9 mouse cellular contexts compared by ENCODE assay signal in genomic region chr11:117359870-117360269, GRCm38 (mm10).
DNase-seq lines count a peak whose midpoint lies in the region; ATAC-seq and TF ChIP-seq lines count a peak whose summit lies in the region.
"Had no signal": no experiment of that assay in that cellular context is flagged by ENCODE, and none has a peak within 500 bp of the region (broad histone marks: within the 10 kb centered on the region; RNA-seq: fewer than 3 reads in every experiment).

No protein-coding gene starts in this region.

- DNase-seq in adrenal gland, adult (ENCODE audit: inconsistent age in 2 of 2, low spot score in 1 of 2) = peak; percentile 65 to 87
- DNase-seq in adrenal gland, adult 8-10 months = no peak
- peak; percentile 47 for DNase-seq in cerebellum, adult 8-10 months
- peak; percentile 56 to 74 for DNase-seq in gastrocnemius, postnatal 36 days
- peak; percentile 61 to 70 for DNase-seq in layer of hippocampus, postnatal 14 days (ENCODE audit: low spot score in 2 of 2)
- DNase-seq in spleen, postnatal 4 days (ENCODE audit: low spot score in 2 of 2) = peak; percentile 71 to 88

- H3K9me3 ChIP-seq in ES-Bruce4 (replicated peaks; ENCODE audit: control insufficient read depth, insufficient read depth, low read length, poor library complexity, severe bottlenecking) = no peaks in the 10 kb centered on the region

- no peak overlapping the region for H3K27ac ChIP-seq in ES-Bruce4 (ENCODE audit: insufficient read depth, low read length)
- H3K27ac ChIP-seq: limb, embryonic 13.5 days had no signal

- peak; percentile 63 for ATAC-seq in megakaryocyte progenitor cell, adult 5-6 weeks (replicated peaks; ENCODE audit: poor library complexity)

- H3K36me3 ChIP-seq in ES-Bruce4 (ENCODE audit: control insufficient read depth, insufficient read depth, low read length, poor library complexity, severe bottlenecking) = peaks cover 6% of the 10 kb centered on the region; the same call in 1 of the 2 replicates

- TF ChIP-seq POLR2A in ES-Bruce4 (IDR thresholded peaks at IDR 0.05; ENCODE audit: insufficient read depth, low read length) = no peak

- H3K27me3 ChIP-seq in ES-Bruce4 (ENCODE audit: control insufficient read depth, insufficient read depth, low read length, poor library complexity, severe bottlenecking) = no peaks in the 10 kb centered on the region
- H3K27me3 ChIP-seq: limb, embryonic 13.5 days had no signal

- intact Hi-C loops in gastrocnemius, postnatal 36 days (cut with DNase I) = loop anchor here (2.0 to 5.0 kb wide), 3 partner anchors 47 to 288 kb away; no protein-coding TSS in a partner anchor

- no peak overlapping the region for H3K9ac ChIP-seq in ES-Bruce4 (ENCODE audit: low read depth, poor library complexity, severe bottlenecking)
- H3K9ac ChIP-seq: limb, embryonic 13.5 days had no signal

- no peaks in the 10 kb centered on the region for H3K4me1 ChIP-seq in ES-Bruce4 (ENCODE audit: control insufficient read depth, insufficient read depth, low read length)

- H3K4me3 ChIP-seq in ES-Bruce4 (ENCODE audit: low read depth, low read length) = no peak overlapping the region
- H3K4me3 ChIP-seq: limb, embryonic 13.5 days had no signal

- no peak for TF ChIP-seq EP300 in ES-Bruce4 (IDR thresholded peaks at IDR 0.05; ENCODE audit: insufficient read depth, low read depth, low read length)

- TF ChIP-seq CTCF in ES-Bruce4 (IDR thresholded peaks at IDR 0.05; ENCODE audit: low read depth, low read length) = peak; percentile 94
